Mouse (Mus musculus) mesoderm, embryonic 11.5 days (tissue): ENCODE measurements around the gene Fhit.
A peak's percentile ranks its signal among the peaks of the same experiment; 100 is the strongest.

ENCODE experiments used
- DNase-seq: peaks from one replicate; pipeline ENCODE4 v3.0.0-alpha.2; 2012; ENCODE audit warnings: low read depth, low spot score

The Fhit gene

DNA sequence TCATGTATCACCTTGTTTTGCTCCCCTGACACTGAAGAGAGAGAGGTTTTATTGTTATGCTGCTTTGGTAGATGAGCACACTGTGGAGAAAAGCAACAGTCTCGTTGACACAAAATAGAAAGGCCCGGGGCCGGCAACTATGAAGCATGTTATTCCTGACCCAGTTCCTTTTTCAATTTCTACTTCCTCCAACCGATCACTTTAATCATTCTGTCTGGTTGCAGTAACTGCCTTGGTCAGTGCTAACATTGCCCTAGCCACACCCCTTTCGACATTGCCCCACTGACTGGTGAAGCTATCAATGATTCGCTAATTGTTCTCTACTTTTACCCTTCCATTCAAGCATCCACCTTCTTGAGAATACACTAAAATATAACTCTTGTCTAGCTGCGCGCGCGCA lies 1028.0 kb downstream of the Fhit start:
- DNase-seq = no peak

DNA sequence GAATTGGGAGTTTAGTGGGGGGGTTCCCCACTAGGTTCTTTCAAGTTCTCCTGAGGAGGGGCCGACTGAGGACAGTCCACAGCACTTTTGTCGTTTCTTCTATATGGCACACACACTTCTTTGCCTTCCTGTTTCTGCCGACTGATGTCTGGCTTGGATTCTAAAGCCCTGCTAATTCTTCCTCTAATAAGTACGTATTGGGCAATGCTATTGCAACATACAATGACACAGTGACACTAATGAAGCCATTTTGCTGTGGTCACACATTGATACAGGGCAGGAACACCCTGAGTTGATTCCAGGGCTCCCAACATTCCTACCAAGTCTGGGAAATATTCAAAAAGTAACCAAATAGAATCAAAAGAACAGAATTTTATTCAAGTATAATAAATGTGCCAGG lies 1032.2 kb downstream of the Fhit start:
- DNase-seq = no peak

DNA sequence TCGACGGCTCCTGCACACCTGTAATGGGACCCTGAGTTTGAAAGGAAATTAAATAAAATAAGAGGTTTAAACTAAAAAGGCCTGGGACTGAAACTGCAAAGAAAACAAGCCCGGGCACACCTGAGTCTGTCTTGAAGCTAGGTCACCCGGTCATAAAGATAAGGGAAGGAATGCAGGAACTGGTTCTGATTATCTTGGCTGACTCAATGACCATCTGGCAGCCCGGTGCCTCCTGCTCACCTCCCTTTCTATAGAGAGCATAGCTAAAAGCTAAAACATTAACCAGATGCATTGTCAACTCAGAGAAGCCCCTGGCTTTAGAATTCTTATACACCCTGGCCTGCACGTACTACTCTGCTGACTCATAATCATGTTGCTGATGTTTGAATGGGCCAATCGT lies 1032.7 kb downstream of the Fhit start:
- no peak for DNase-seq

DNA sequence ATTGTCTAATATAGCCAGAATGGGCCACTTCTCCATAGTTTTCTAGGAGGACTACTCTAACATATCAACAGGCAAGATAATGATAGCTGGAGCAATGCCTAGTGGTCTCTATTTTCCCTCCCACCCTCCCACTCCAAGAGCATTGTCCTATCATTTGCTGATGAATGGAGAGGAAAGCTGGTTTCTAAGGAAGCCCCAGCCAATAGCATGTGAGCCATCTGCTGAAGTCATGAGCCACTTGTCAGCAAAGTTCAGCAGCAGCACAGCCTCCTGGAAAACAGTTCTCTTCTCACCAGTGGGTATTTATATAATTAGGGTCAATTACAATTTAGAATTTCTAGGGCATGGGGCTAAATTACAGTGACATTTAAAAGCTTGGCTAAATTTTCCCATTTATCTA lies 1035.3 kb downstream of the Fhit start:
- DNase-seq = no peak

DNA sequence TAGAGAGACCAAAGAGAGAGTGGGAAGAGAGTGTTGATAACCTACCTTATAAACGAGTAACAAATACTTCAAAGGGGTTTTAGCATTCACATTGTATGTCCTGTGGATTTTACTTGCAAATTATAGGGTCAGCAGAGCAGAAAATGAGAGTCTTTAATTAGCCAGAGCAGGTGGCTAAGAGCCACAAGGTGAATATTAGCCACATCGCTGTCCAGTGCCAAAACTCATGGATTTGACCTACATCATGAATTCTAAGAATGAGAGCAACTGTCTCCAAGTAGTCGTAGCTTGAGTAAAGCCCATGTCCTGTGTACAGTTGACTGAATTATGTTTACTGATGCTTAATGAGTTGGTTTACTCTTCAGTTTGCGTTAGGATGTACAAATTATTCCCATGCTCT lies 1039.7 kb downstream of the Fhit start:
- no peak for DNase-seq

DNA sequence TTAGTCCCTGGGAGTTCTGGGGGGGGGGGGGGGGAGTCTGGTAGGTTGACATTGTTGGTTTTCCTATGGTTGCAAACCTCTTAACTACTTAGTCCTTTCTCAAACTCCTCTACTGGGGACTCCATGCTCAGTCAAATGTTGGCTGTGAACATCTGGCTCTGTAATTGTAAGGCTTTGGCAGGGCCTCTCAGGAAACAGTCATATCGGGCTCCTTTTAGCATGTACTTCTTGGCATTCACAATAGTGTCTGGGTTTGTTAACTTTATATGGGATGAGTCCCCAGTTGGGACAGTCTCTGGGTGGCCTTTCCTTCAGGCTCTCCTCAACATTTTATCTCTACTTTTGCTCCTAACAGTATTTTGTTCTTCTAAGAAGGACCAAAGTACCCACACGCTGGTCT lies 1065.6 kb downstream of the Fhit start:
- no peak for DNase-seq

DNA sequence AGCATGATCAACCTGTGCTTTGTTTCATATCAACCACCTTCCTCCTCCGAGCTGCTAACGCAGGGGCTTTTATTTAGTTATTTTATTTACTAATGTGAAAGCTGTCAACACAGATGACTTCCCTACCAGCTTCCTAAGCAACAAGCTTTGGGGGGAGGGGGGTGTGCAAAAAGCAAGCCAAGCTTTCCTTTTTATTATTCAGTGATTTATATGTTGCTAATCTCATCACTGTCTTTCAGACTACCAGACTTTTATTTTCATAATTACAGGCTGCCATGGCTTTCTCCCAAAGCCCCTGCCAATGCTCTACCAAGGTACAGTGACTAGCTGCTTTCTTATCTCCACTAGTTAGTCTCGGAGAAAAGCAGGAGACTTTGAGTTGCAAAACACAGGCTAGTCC lies 1082.8 kb downstream of the Fhit start:
- no peak for DNase-seq

DNA sequence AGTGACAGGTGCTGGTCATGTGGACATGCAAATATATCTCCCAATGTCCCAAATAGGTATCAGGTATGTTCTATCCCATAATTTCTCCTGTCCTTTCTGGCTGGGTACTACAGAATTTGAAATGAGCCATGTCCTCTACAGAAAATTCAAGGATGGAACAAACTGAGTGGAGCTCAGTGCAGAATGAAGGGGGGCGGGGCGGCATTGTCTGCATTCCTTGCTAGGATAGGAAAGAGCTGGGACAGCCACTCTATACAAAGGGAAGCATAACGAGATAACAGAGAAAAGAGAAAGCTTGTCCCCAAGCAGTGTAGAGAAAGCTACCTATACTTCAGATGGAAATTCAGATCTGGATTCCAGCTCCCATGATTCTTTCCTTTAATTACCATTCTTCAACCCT lies 1111.9 kb downstream of the Fhit start:
- DNase-seq = no peak

DNA sequence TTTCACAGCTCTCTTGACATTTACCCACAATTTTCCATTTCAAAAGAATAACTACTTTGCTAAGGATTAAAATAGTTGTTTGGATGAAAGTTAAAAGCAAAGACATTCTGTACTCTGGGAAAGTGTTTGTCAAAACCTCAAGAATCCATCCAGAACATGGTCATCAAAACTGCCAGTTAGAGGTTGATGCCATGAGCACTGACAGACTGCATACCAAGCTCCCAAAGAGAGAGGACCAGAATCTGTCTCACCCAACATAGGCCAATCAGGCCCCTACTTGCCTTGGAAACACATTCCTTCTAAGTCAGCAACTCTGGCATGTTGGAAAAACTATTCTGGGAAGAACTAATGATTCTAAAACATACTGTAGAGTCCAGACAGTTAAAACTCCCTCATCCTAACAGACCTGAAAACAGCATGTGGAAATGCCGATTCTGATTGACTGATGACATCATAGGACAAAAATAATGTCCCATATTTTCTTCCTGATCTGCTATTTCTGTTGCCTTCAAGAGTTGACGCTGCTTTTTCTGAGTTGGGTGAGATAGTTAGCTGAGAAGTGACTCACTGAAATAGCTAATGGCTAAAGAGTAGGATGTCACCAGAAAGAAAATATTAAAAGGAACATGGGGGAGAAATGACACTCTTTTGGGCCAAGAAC lies 1114.6 kb downstream of the Fhit start:
- DNase-seq = peak; percentile 15

DNA sequence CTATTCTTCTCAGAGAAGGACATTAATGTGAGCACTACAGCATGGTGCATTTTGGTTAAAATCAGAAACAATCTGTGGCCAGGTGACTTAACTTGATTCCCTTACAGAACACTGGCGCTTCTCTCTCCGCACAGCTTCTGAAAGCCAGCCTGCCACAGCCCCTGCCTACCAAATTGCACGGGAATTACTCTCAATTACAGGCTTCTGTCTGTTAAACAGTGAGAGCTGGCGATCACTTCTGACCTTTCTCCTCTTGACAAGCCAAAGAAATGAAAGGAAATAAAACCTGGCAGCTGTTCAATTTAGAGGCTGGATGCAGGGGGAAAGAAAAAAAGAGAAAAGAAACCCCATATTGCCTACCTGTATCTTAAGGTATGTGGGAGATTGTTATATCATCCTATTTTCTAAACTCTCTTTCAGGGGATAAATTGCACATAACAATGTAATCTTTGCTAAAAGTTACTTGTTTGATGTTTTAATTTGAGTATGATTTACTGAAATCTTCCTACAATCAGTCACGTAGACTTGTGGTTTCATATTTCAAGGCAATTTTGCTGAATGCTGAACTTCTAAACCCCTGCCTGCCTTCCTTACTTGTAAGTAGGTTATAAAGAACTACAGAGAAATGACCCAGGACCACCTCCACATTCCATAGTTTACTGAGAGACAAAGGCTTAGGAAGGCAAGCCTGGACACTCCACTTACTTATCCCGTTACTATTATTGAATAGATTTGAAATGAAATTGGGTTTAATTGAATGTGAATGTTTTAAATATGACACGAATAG lies 1115.3 kb downstream of the Fhit start:
- peak; percentile 59 for DNase-seq

DNA sequence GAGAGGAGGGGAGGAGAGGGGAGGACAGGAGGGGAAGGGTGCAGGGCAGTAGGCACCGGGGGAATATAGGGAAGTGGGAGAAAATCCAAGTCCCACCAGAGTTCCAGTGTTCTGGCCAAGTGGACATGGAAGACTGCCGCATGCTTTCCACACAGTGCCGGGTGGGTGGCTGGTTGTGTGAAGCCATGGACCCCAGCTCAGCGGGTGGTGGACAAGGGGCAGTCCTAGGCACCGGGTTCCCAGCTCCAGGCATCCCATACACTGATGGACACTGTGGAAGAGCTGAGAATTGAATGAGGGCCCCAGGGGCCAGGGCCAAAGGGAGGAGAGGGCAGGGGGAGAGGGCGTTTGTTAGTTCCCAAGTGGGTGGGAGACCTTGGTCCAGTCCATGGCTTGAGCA lies 1123.8 kb downstream of the Fhit start:
- no peak for DNase-seq

DNA sequence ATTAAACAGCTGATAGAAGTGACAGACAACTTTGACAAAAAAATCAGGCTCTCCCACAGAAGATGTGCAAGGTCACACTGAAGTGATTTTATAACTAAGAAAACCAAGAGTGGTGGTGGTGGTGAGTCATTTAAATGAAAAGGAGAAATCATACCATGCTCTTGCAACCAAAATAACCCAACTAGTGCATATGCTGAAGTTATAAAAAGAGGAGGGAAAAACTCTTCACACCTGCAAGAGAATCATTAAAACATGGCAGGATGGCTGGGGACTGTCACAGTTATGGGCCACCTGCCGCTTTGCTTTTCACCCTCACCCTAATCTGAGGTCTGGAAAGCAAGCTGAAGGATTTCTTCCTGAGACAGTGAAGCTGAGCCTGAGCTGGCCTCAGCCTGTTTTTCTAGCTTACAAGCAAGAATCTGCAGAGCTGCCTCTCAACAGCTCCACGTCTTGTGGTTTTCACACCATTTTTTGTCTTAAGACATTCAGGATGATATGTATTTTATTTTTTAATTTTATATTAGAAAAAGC lies 1125.1 kb downstream of the Fhit start:
- DNase-seq = no peak

DNA sequence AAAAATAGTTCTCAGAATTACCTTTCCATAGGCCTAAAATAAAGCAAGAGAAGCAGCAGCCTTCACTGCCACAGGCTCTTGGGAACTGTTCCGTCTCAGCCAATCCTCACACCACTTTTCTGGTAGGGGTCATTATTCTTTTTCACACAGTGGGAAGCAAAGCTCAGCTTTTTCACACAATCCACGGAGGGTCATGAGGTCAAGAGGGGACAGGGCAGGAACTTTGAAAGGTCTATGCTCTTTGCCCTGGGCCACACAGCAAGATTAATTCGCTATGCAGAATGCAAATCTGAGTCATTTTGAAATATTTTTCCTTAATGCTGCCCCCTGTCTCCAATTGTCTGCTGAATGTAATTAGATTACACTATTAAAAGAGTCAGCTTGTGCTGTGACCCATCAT lies 1126.2 kb downstream of the Fhit start:
- peak; percentile 38 for DNase-seq

DNA sequence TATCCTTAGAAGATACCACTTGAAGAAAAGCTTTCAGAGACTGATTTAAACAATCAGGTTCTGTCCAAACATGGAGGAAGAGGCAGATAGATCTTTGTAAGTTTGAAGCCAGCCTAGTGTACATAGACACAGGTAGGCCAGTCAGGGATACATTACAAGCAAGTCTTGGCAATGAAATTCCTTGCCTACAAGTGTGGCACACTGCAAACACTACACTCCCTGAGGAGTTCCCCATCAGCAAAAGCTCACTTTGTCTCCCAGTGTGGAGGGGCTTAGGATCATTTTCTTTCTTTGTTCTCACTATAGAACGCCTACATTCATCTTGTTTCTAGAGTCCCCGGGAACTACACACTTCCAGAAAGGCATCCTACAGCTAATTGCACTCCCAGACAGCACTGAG lies 1126.6 kb downstream of the Fhit start:
- no peak for DNase-seq

DNA sequence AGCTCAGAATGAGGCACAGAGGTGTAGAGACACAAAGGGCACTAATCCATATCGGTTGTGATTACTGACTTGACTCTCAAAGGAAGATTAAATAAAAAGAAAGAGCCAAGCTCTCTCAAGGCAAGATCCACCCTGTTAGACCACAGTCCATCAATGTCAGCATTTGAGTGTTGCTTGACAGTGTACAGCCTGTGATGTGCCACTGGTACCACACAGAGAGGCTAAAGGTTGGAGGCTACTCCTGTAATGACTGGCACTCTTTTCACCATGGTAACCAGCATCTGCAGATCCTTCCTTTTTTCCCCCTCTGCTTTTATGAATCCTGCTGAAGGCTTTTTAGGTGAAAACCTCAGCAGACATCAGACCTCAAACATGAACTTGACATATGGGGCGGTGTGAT lies 1138.5 kb downstream of the Fhit start:
- DNase-seq = no peak

DNA sequence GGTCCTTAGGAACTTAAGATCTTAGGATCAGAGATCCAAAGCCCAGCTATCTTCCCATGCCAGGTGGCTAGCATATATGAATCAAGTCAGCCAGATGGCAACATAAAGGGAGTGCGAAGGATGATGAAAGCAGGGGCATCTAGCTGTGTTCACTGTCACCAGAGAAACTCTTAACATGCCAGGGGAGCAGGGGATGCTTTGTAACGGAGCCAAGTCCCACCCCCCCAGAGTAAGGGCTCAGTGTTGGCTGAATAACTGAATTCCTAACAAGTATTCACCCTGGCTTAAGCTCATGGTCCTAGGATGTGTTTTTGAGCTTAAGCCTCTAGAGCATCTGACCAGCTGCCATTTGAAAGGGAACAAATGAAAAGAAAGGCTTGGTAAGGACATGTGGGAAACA lies 1139.5 kb downstream of the Fhit start:
- no peak for DNase-seq

DNA sequence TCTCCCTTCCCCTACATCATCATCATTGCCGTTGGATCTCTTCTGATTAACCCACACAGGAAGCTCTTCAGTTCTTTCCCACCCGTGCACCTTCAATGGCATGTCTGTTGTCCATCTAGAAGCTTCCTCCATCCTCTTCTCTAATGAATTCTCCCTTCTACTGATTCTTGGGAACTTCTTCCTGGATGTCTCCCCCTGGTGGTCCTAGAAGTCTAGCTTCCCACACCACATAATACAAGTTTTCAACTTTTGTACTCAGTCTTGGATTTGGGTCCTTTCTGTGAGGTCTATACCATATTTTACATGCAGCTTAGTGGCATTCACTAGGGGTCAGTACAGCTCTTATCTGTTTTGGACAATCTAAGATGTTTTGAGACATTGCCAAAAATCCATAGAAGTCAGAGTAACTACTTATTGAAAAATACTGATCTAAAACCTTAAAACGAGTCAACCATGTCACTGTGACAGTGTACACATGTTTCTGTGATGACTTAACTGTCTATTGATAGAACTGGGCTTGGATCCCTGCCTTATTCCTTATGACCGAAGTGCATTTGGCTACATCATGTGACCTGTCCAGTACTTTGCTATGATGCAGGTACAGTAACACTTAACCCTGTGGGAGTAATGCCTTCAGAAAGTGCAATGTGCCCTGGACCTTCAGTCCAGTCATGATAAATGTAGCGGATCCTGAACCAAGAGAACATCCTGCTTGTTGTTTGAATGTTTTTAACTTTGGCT lies 1141.3 kb downstream of the Fhit start:
- no peak for DNase-seq

DNA sequence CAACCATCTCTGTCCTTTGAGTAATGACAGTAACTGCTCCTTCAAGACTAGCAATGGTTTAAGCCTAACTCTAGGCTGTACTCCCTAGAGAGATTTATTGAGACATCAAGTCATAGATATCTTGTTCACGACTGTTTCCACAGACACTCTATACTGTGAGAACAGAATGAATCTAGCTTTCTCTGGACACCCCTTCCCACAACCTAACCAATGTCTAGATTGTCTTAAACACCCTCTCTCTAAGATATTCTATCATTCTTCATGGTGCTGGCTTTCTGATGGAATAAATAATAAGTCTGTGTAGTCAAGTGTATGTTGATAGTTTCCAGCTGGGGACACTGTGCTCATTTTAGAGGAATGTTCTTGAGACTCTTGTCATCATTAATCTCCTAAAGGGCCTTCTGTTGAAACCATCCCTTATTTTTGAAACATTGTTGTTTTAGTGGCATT lies 1148.0 kb downstream of the Fhit start:
- DNase-seq = no peak

DNA sequence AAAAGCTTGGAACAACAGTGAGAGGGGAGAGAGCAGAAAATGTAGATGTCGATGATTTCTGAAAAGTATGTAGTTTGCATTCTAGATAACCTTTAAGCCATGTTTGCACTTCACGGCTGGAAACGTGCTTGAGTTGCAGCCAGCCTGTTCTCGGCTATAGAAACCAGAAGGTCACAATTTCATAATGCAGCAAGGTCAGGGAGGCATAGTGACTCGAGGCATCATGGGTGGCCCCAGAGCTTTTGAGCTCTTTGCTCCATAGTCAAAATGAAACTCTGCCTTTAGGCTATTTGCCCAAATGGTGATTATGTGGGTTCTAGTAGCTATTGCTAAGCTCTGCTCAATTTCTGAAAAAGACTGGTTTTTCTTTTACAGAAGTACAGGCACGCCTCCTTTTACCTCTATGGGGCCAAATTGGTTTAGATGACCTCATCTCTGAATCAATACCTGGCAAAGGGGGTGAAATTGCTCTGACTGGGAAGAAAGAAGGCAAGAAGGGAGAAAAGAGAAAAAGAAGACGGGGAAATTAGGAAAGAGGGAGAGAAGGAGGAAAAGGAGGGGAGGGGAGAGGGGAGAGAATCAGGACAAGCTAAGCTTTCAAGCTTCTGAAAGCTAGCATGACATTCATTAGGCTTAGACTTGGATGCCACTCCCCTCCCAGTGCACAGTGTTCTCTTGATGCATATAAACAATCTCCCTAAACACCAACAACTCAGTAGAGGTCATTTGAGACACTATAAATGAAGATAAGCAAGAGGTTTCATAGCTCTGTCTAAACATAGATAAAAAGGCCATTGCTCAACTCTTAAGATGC lies 1148.6 kb downstream of the Fhit start:
- no peak for DNase-seq

DNA sequence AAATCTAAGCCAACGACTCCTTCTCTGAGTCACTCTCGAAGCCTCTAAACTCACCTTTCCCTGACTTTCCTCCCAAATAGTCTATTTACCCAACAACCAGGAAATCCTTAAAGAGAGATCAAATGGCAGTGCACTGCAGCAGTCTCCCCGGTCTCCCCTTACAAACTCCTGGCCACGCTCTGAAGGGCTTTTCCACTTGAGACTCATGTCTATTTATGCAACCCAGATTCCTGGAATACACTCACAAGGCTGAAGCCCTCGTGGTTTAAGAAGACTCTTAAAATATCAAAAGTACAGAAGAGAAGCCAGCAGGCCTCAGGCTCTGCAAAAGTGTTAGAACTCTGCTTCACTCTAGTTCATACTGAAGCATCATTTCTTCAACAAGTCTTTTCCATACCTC lies 1155.6 kb downstream of the Fhit start:
- DNase-seq = no peak

DNA sequence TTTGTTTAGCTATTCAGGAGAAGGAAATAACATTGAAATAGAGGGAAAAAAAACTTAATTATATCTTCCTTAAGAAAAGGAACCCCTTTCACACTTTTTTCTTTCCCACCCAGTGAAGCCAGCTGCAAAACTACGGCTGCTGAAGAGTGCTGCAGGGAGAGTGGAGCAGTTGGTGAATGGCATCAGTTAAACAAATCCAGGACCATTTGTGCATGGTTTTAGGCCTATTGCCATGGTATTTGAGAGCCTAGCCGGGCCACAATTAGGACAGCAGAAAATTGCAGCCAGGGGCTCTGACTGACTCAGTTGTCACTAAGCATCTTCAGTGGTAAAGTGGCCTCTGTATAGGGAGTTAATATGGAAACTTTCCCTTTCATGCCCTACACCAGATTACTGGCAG lies 1158.0 kb downstream of the Fhit start:
- no peak for DNase-seq

DNA sequence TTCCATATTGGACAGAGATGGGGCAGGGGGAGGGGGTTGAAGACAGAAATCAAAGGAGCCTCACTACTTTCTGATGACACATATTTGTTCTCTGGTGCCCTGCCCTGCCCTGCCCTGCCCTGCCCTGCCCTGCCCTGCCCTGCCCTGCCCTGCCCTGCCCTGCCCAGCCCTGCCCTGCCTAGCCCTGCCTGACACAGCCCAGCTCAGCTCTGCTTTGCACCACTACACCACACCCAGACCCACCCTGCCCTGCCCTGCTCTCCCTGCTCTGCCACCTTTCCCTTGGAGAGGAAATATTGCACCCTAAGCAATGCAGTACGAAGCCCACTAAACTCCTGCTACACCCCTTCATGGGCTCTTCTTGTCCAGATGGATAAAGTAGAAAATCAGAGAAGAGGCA lies 1171.2 kb downstream of the Fhit start:
- no peak for DNase-seq
